Mouse (Mus musculus) forebrain, embryonic 12.5 days (tissue): ENCODE measurements around the gene Naga. TPM values are rescaled to one million over a fixed set of nuclear protein-coding genes. Genes with fewer than 3 reads are reported as not detected.

Experiments used
- ATAC-seq: fragments of 200-750 bp; cut with Nextera tagmentation; 2 replicates; pipeline ENCODE4 v1.8.0; 2017; ENCODE audit warnings: moderate TSS enrichment; ENCODE audit not compliant: low FRiP score
- H3K27ac ChIP-seq: fragments of 300-500 bp; sonication (generic); 2 replicates; pipeline ENCODE4 v1.5.1; 2016; ENCODE audit warnings: mild to moderate bottlenecking
- H3K27me3 ChIP-seq: fragments of 300-500 bp; sonication (generic); 2 replicates; pipeline ENCODE4 v1.6.1; 2016; ENCODE audit warnings: mild to moderate bottlenecking
- H3K36me3 ChIP-seq: fragments of 300-500 bp; sonication (generic); replicated peaks from 2 replicates; pipeline ENCODE4 v1.6.1; 2016; ENCODE audit warnings: mild to moderate bottlenecking
- H3K4me1 ChIP-seq: fragments of 300-500 bp; sonication (generic); 2 replicates; pipeline ENCODE4 v1.6.1; 2016
- H3K4me2 ChIP-seq: fragments of 300-500 bp; sonication (generic); 2 replicates; pipeline ENCODE4 v1.6.1; 2016; ENCODE audit warnings: mild to moderate bottlenecking, moderate library complexity
- H3K4me3 ChIP-seq: fragments of 300-500 bp; sonication (generic); replicated peaks from 2 replicates; pipeline ENCODE4 v1.5.1; 2016; ENCODE audit warnings: mild to moderate bottlenecking
- H3K9ac ChIP-seq: fragments of 300-500 bp; sonication (generic); 2 replicates; pipeline ENCODE4 v1.6.1; 2016; ENCODE audit warnings: mild to moderate bottlenecking
- H3K9me3 ChIP-seq: fragments of 300-500 bp; sonication (generic); 2 replicates; pipeline ENCODE4 v1.6.1; 2016
- WGBS: fragments of 180-500 bp; shearing (Covaris S2); methylation state at CpG from one replicate; pipeline ENCODE4 v1.1.7; 2016; 5-methylcytosine and 5-hydroxymethylcytosine counted together
- polyA plus RNA-seq: library from polyadenylated mRNA; unstranded; fragments of >200 nt; fragmentation: Nextera tagmentation; extraction: Ambion mirVana; gene quantifications from 2 replicates; pipeline ENCODE4 v1.2.1, GENCODE M21; 2016

Gene Naga
- polyA plus RNA-seq, 1 experiment from 2014 or later = 20.5 TPM

GRCm38 (mm10) chr15:82308416-82308815 lies 30.3 kb downstream of the Naga start:
- WGBS = 88% methylated on average over 3 of the region's 3 CpGs
- no peak for ATAC-seq

GRCm38 (mm10) chr15:82307107-82307506 lies 31.6 kb downstream of the Naga start:
- WGBS = 76% methylated on average over 3 of the region's 3 CpGs
- ATAC-seq = no peak; the same call in 1 of the 2 replicates

More at GRCm38 (mm10) chr15:82308416-82308815, 30.3 kb downstream of the Naga start:
- Histone ChIP-seq H3K27ac (no peak overlapping the region), H3K36me3 (no peaks in the 10 kb centered on the region), H3K9me3 (no peaks in the 10 kb centered on the region), H3K27me3 (no peaks in the 10 kb centered on the region), H3K9ac (no peak overlapping the region), H3K4me1 (no peaks in the 10 kb centered on the region), H3K4me2 (no peak overlapping the region), H3K4me3 (no peak overlapping the region)

GRCm38 (mm10) chr15:82298764-82299561 lies 39.8 kb downstream of the Naga start, which contains the start of gene Wbp2nl:
Wbp2nl (plus strand) TSS chr15:82298954.
- H3K4me2 ChIP-seq = no peak within 1 kb of the TSS
- H3K4me1 ChIP-seq = peaks cover 5% of the 10 kb centered on the region
- no peak for ATAC-seq
- no peaks in the 10 kb centered on the region for H3K9me3 ChIP-seq
- H3K36me3 ChIP-seq = no peaks in the 10 kb centered on the region
- no peak within 1 kb of the TSS for H3K9ac ChIP-seq
- 65% methylated on average over 39 of the region's 39 CpGs for WGBS
- H3K4me3 ChIP-seq = no peak within 1 kb of the TSS
- peaks cover 6% of the 10 kb centered on the region; the same call in 1 of the 2 replicates for H3K27me3 ChIP-seq
- H3K27ac ChIP-seq = no peak within 1 kb of the TSS

More at GRCm38 (mm10) chr15:82307107-82307506, 31.6 kb downstream of the Naga start:
- Histone ChIP-seq H3K27me3 (no peaks in the 10 kb centered on the region), H3K4me3 (no peak overlapping the region), H3K9me3 (no peaks in the 10 kb centered on the region), H3K27ac (no peak overlapping the region), H3K36me3 (no peaks in the 10 kb centered on the region), H3K4me1 (no peaks in the 10 kb centered on the region), H3K4me2 (no peak overlapping the region), H3K9ac (no peak overlapping the region)

- ATAC-seq = peak; percentile 27; the same call in 1 of the 2 replicates
- Histone ChIP-seq H3K27me3 (peaks cover 4% of the 10 kb centered on the region; the same call in 1 of the 2 replicates), H3K4me2 (no peak overlapping the region), H3K27ac (no peak overlapping the region; the same call in 1 of the 2 replicates), H3K4me3 (no peak overlapping the region), H3K9me3 (no peaks in the 10 kb centered on the region), H3K9ac (no peak overlapping the region), H3K4me1 (peaks cover 19% of the 10 kb centered on the region), H3K36me3 (peaks cover 32% of the 10 kb centered on the region)
- WGBS = 50% methylated on average over 8 of the region's 8 CpGs
Observed at GRCm38 (mm10) chr15:82294059-82294458, 44.7 kb downstream of the Naga start.

DNA sequence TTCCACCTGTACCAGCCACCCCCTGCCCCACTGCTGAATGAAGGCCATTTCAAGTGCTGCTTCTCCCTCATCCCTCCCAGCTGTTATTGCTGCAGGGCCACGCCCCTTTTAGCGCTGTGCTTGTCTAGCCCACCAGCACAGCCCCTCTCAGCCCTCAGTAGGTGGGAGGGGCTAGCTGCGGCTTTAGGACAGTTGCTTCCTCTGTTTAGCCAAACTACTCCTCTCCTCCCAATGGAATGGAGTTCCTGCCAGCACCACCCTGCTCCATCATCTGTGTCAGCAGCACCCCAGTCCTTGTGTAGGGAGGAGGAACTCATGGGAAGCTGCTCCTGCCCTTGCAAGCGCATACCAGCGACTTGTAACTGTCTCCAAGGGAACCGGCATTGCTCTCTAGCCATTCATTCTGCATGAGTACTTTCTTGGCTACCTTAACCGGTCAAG lies 45.4 kb downstream of the Naga start:
- no peaks in the 10 kb centered on the region for H3K27me3 ChIP-seq
- ATAC-seq = peak; percentile 78
- WGBS = 12% methylated on average over 7 of the region's 7 CpGs
- H3K9me3 ChIP-seq = no peaks in the 10 kb centered on the region
- 0 out of 2 replicates have a peak overlapping the region, but pooled peaks have one; percentile 3 for H3K4me3 ChIP-seq
- H3K4me2 ChIP-seq = peak overlapping the region; percentile 31
- peak overlapping the region; percentile 57 for H3K27ac ChIP-seq
- H3K4me1 ChIP-seq = peaks cover 19% of the 10 kb centered on the region
- H3K36me3 ChIP-seq = peaks cover 40% of the 10 kb centered on the region
- no peak overlapping the region for H3K9ac ChIP-seq

DNA sequence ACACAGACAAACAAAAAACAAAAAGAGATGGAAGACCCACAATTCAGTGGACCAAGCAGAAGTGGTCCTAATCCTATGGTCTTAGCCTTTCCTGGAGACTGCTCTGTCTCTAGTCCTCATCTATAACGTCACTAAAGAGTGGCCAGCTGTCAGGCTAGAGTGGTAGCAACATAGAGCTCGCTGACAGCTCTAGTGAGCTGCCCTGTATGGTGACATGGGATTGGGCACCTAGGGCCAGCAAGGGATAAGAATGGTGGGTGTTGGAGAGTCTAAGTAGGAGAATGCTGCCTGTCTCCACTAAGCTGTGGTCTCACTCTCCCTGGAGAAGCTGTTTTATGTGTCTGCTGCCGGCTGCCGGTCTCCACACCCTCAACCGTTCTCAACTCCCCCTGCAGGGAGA lies 45.9 kb downstream of the Naga start:
- 33% methylated on average over 5 of the region's 5 CpGs for WGBS
- Histone ChIP-seq H3K36me3 (peaks cover 44% of the 10 kb centered on the region), H3K4me3 (no peak overlapping the region), H3K9me3 (no peaks in the 10 kb centered on the region), H3K4me1 (peaks cover 19% of the 10 kb centered on the region), H3K27ac (peak overlapping the region; percentile 57), H3K27me3 (no peaks in the 10 kb centered on the region), H3K9ac (no peak overlapping the region), H3K4me2 (0 out of 2 replicates have a peak overlapping the region, but pooled peaks have one; percentile 31)
- peak; percentile 59 for ATAC-seq

GRCm38 (mm10) chr15:82290252-82290651 lies 48.5 kb downstream of the Naga start:
- H3K9me3 ChIP-seq = no peaks in the 10 kb centered on the region
- no peak overlapping the region for H3K4me3 ChIP-seq
- H3K36me3 ChIP-seq = peaks cover 70% of the 10 kb centered on the region
- no peak overlapping the region for H3K4me2 ChIP-seq
- no peak overlapping the region for H3K27ac ChIP-seq
- no peak overlapping the region for H3K9ac ChIP-seq
- ATAC-seq = no peak
- H3K27me3 ChIP-seq = no peaks in the 10 kb centered on the region
- 95% methylated on average over 7 of the region's 7 CpGs for WGBS
- H3K4me1 ChIP-seq = peaks cover 19% of the 10 kb centered on the region

DNA sequence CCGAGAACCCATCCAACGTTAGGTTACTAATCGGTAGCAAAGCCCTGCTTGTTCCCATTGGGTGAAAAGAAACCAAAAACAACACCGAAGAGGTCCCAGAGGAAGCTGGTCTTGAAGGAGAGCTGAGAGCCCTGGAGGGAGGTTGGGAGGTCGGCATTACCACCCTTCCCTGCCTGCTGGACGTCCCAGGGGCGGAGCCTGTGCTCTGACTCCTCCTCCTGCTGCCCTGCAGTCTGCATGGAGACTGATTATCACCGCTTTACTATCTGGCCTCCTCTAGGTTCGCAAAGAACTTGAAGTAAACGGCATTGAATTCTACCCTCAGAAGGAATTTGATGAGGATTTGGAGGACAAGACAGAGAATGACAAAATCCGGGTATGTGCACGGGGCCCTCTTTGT lies 52.6 kb downstream of the Naga start:
- Histone ChIP-seq H3K36me3 (peaks cover 96% of the 10 kb centered on the region), H3K4me1 (no peaks in the 10 kb centered on the region), H3K4me3 (no peak overlapping the region), H3K27ac (no peak overlapping the region), H3K9me3 (no peaks in the 10 kb centered on the region), H3K4me2 (no peak overlapping the region), H3K9ac (no peak overlapping the region), H3K27me3 (no peaks in the 10 kb centered on the region)
- ATAC-seq = no peak
- WGBS = 76% methylated on average over 12 of the region's 12 CpGs

GRCm38 (mm10) chr15:82280638-82281037 lies 58.1 kb downstream of the Naga start:
- no peak overlapping the region for H3K4me2 ChIP-seq
- no peaks in the 10 kb centered on the region for H3K27me3 ChIP-seq
- no peak for ATAC-seq
- H3K4me3 ChIP-seq = no peak overlapping the region
- H3K9ac ChIP-seq = no peak overlapping the region
- no peaks in the 10 kb centered on the region for H3K9me3 ChIP-seq
- peaks cover 26% of the 10 kb centered on the region for H3K4me1 ChIP-seq
- peaks cover 81% of the 10 kb centered on the region for H3K36me3 ChIP-seq
- H3K27ac ChIP-seq = no peak overlapping the region
- WGBS = 83% methylated on average over 4 of the region's 4 CpGs

Other genes starting within 250 kb of the Naga start
- gene Ccdc134, start 211.0 kb downstream of the Naga start, polyA plus RNA-seq = 17.5 and 19.0 TPM in 2 replicates
- 244 and 265 TPM in 2 replicates for gene Srebf2, start 191.7 kb downstream of the Naga start, polyA plus RNA-seq
- gene Shisa8, start 126.1 kb downstream of the Naga start, polyA plus RNA-seq = 0.90 and 2.4 TPM in 2 replicates
- 0.24 and 0.29 TPM in 2 replicates for gene Tnfrsf13c, start 114.6 kb downstream of the Naga start, polyA plus RNA-seq
- gene Cenpm, start 94.2 kb downstream of the Naga start, polyA plus RNA-seq = 81.3 and 86.4 TPM in 2 replicates
- 3.9 and 4.7 TPM in 2 replicates for gene 1500009C09Rik, start 86.5 kb downstream of the Naga start, polyA plus RNA-seq
- 223 and 233 TPM in 2 replicates for gene Sept3, start 64.0 kb downstream of the Naga start, polyA plus RNA-seq
- gene Wbp2nl, start 40.0 kb downstream of the Naga start, polyA plus RNA-seq = 0.14 and 0.18 TPM in 2 replicates
- gene Pheta2, start within 50 bp of the Naga start, polyA plus RNA-seq = 3.0 and 3.6 TPM in 2 replicates
- 245 and 250 TPM in 2 replicates for gene Smdt1, start within 50 bp of the Naga start, polyA plus RNA-seq
- gene Ndufa6, start 15.4 kb upstream of the Naga start, polyA plus RNA-seq = 277 and 278 TPM in 2 replicates
- 2.1 and 2.8 TPM in 2 replicates for gene Cyp2d22, start 41.3 kb upstream of the Naga start, polyA plus RNA-seq
- gene Cyp2d11, start 55.1 kb upstream of the Naga start, polyA plus RNA-seq = not detected in 2 replicates
- gene Cyp2d10, start 68.3 kb upstream of the Naga start, polyA plus RNA-seq = not detected in 2 replicates
- gene Cyp2d9, start 94.5 kb upstream of the Naga start, polyA plus RNA-seq = not detected in 2 replicates
- not detected in 2 replicates for gene Cyp2d12, start 216.1 kb upstream of the Naga start, polyA plus RNA-seq